Mouse (Mus musculus) myocyte (in vitro differentiated cells): ENCODE measurements around the gene Gnaq.

ENCODE experiments used
- MAX ChIP-seq: IDR thresholded peaks from one replicate; pipeline ENCODE4 v1.6.1; 2011; ENCODE audit warnings: low read depth, mild to moderate bottlenecking, control low read depth
- POLR2A ChIP-seq: IDR thresholded peaks from one replicate; pipeline ENCODE4 v1.6.1; 2011; ENCODE audit warnings: low read depth, mild to moderate bottlenecking, control low read depth, moderate library complexity; ENCODE audit not compliant: insufficient read length
- POLR2AphosphoS2 ChIP-seq: IDR thresholded peaks from one replicate; pipeline ENCODE4 v1.6.1; 2011; ENCODE audit warnings: low read depth, control low read depth; ENCODE audit not compliant: insufficient read length

- TF ChIP-seq POLR2AphosphoS2, result no peak
- TF ChIP-seq MAX, result no peak
- TF ChIP-seq POLR2A, result no peak
Observed at GRCm38 (mm10) chr19:16141857-16142256, 9.2 kb downstream of the Gnaq start.
